ENCODE assay signal across 8 mouse cellular contexts in the genomic region with DNA sequence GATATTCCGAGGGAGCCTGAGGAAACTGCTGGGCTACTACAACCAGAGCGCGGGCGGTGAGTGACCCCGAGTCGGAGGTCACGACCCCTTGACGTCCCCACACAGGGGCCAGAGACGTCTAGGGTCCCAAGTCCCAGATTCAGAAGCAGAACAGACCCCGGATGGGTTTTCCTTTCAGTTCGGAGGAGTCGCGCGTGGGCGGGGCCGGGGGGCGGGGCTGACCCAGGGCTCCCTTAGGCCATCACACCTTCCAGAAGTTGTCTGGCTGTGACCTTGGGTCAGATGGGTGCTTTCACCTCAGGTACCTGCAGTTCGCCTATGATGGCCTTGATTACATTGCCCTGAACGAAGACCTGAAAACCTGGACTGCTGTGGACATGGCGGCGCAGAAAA. TPM values are rescaled to one million over a fixed set of nuclear protein-coding genes. Genes with fewer than 3 reads are reported as not detected.
DNase-seq lines count a peak whose midpoint lies in the region; ATAC-seq and TF ChIP-seq lines count a peak whose summit lies in the region.

No protein-coding gene starts in this region.

- 0 out of 2 replicates have a peak, but pooled peaks cover 4% of the 10 kb centered on the region for H3K4me1 ChIP-seq in kidney, embryonic 14.5 days (ENCODE audit: control insufficient read depth, insufficient read depth, low read length)
- H3K4me1 ChIP-seq in brown adipose tissue, adult 24 weeks (ENCODE audit: control insufficient read depth, insufficient read depth, insufficient read length, low read length), result no peaks in the 10 kb centered on the region
- H3K4me1 ChIP-seq in hindbrain, postnatal 0 days (ENCODE audit: insufficient read depth, low read length), result no peaks in the 10 kb centered on the region
- H3K4me1 ChIP-seq in midbrain, embryonic 16.5 days (ENCODE audit: control insufficient read depth, insufficient read depth, low read length), result peaks cover 6% of the 10 kb centered on the region; the same call in 1 of the 2 replicates

- no peaks in the 10 kb centered on the region for H3K36me3 ChIP-seq in kidney, embryonic 14.5 days (ENCODE audit: control insufficient read depth, insufficient read depth, low read length)
- no peaks in the 10 kb centered on the region for H3K36me3 ChIP-seq in hindbrain, postnatal 0 days (ENCODE audit: insufficient read depth, low read length)
- no peaks in the 10 kb centered on the region for H3K36me3 ChIP-seq in midbrain, embryonic 16.5 days (ENCODE audit: control insufficient read depth, insufficient read depth, low read length)

- ATAC-seq in kidney, embryonic 14.5 days (ENCODE audit: low FRiP score, low TSS enrichment), result 0 out of 2 replicates have a peak, but pooled peaks have one; percentile 9
- ATAC-seq in hindbrain, postnatal 0 days, result 0 out of 2 replicates have a peak, but pooled peaks have one; percentile 27
- no peak for ATAC-seq in midbrain, embryonic 16.5 days

- H3K27ac ChIP-seq in kidney, embryonic 14.5 days (ENCODE audit: low read depth, low read length), result no peak overlapping the region
- no peak overlapping the region for H3K27ac ChIP-seq in brown adipose tissue, adult 24 weeks (replicated peaks; ENCODE audit: low read depth, low read length)
- H3K27ac ChIP-seq in hindbrain, postnatal 0 days, result no peak overlapping the region
- H3K27ac ChIP-seq in midbrain, embryonic 16.5 days (ENCODE audit: low read length), result no peak overlapping the region

- peaks cover 7% of the 10 kb centered on the region for H3K9me3 ChIP-seq in kidney, embryonic 14.5 days (ENCODE audit: control insufficient read depth, low read length)
- H3K9me3 ChIP-seq in hindbrain, postnatal 0 days (ENCODE audit: low read length), result no peaks in the 10 kb centered on the region
- H3K9me3 ChIP-seq in midbrain, embryonic 16.5 days (replicated peaks; ENCODE audit: control insufficient read depth, low read length, poor library complexity, severe bottlenecking), result 0 out of 2 replicates have a peak, but pooled peaks cover 3% of the 10 kb centered on the region

- whole genome bisulfite sequencing in kidney, embryonic 14.5 days, result 18% methylated on average over 21 of the region's 21 CpGs
- WGBS in hindbrain, postnatal 0 days, result 22% methylated on average over 20 of the region's 21 CpGs
- WGBS in midbrain, embryonic 16.5 days, result 20% methylated on average over 21 of the region's 21 CpGs

- H3K4me3 ChIP-seq in kidney, embryonic 14.5 days (ENCODE audit: low read length), result peak overlapping the region; percentile 39
- H3K4me3 ChIP-seq in brown adipose tissue, adult 24 weeks (ENCODE audit: insufficient read depth, low read depth, low read length), result peak overlapping the region; percentile 50
- H3K4me3 ChIP-seq in hindbrain, postnatal 0 days (ENCODE audit: low read length), result peak overlapping the region; percentile 33
- peak overlapping the region; percentile 38 for H3K4me3 ChIP-seq in midbrain, embryonic 16.5 days (ENCODE audit: low read depth, low read length)

- H3K9ac ChIP-seq in kidney, embryonic 14.5 days (ENCODE audit: low read depth, low read length), result peak overlapping the region; percentile 31; the same call in 1 of the 2 replicates
- 0 out of 2 replicates have a peak overlapping the region, but pooled peaks have one; percentile 18 for H3K9ac ChIP-seq in hindbrain, postnatal 0 days (replicated peaks; ENCODE audit: low read length)
- H3K9ac ChIP-seq in midbrain, embryonic 16.5 days (ENCODE audit: low read depth, low read length), result peak overlapping the region; percentile 56

- peaks cover 11% of the 10 kb centered on the region; the same call in 1 of the 2 replicates for H3K27me3 ChIP-seq in kidney, embryonic 14.5 days (ENCODE audit: control insufficient read depth, insufficient read depth, low read length)
- H3K27me3 ChIP-seq in hindbrain, postnatal 0 days (ENCODE audit: insufficient read depth, low read length), result no peaks in the 10 kb centered on the region
- H3K27me3 ChIP-seq in midbrain, embryonic 16.5 days (ENCODE audit: control insufficient read depth, insufficient read depth, low read depth, low read length), result peaks cover 12% of the 10 kb centered on the region

- no peak for DNase-seq in kidney, postnatal 36 days
- DNase-seq in hindbrain, postnatal 0 days (ENCODE audit: low spot score), result no peak
- DNase-seq in urinary bladder, adult 18-20 months (ENCODE audit: low spot score in 2 of 2), result no peak
- no peak for DNase-seq in adrenal gland, adult 2 months
- DNase-seq in layer of hippocampus, postnatal 36 days, result no peak

- TF ChIP-seq CTCF in hindbrain, postnatal 0 days (IDR thresholded peaks at IDR 0.05; ENCODE audit: low read depth), result no peak

- peak overlapping the region; percentile 72 for H3K4me2 ChIP-seq in kidney, embryonic 14.5 days (replicated peaks; ENCODE audit: low read depth, low read length)
- peak overlapping the region; percentile 56 for H3K4me2 ChIP-seq in hindbrain, postnatal 0 days (ENCODE audit: low read depth, low read length)
- peak overlapping the region; percentile 74 for H3K4me2 ChIP-seq in midbrain, embryonic 16.5 days (ENCODE audit: low read length)

RNA-seq across cellular contexts. Expression of a gene that starts 17.4 kb away (rescaled TPM):
- polyA plus RNA-seq in kidney, embryonic 14.5 days (2014; fragmentation: Nextera tagmentation; extraction: Ambion mirVana), result 0.24 and 0.37 TPM in 2 replicates
- polyA plus RNA-seq in brown adipose tissue, adult 24 weeks (2012; ENCODE audit: insufficient read depth, insufficient read length, missing spikeins), result not detected in 2 replicates
- 9.7 and 17.7 TPM in 2 replicates for total RNA-seq in hindbrain, postnatal 0 days (2014; rRNA removed)
- 7.8 and 12.7 TPM in 2 replicates for polyA plus RNA-seq in hindbrain, postnatal 0 days (2015; fragmentation: Nextera tagmentation; extraction: Ambion mirVana)
- polyA plus RNA-seq in midbrain, embryonic 16.5 days (2015; fragmentation: Nextera tagmentation; extraction: Ambion mirVana), result 4.4 and 7.6 TPM in 2 replicates
- 1 to 10 TPM in 1 of 2 experiments, under 1 TPM in 1; 0.61 to 2.5 TPM for total RNA-seq in adrenal gland, adult 2 months (2021)
- 0.27 TPM in 1 of 2 replicates, not detected in the other for polyA plus RNA-seq in adrenal gland, adult 2 months (2012; rRNA removed)
- under 1 TPM in 1 of 2 experiments, not detected in 1; 0.37 TPM for total RNA-seq in layer of hippocampus, postnatal 36 days (2021)

RNA-seq across cellular contexts. Expression of a gene that starts 20.0 kb away (rescaled TPM):
- polyA plus RNA-seq in kidney, embryonic 14.5 days (2014; fragmentation: Nextera tagmentation; extraction: Ambion mirVana), result 3.2 and 3.6 TPM in 2 replicates
- polyA plus RNA-seq in brown adipose tissue, adult 24 weeks (2012; ENCODE audit: insufficient read depth, insufficient read length, missing spikeins), result 12.3 and 19.2 TPM in 2 replicates
- total RNA-seq in hindbrain, postnatal 0 days (2014; rRNA removed), result 3.6 and 5.3 TPM in 2 replicates
- polyA plus RNA-seq in hindbrain, postnatal 0 days (2015; fragmentation: Nextera tagmentation; extraction: Ambion mirVana), result 1.2 and 1.9 TPM in 2 replicates
- 0.65 and 0.97 TPM in 2 replicates for polyA plus RNA-seq in midbrain, embryonic 16.5 days (2015; fragmentation: Nextera tagmentation; extraction: Ambion mirVana)
- 10 to 100 TPM; 21.1 to 28.8 TPM for total RNA-seq in adrenal gland, adult 2 months (2021)
- polyA plus RNA-seq in adrenal gland, adult 2 months (2012; rRNA removed), result 183 and 203 TPM in 2 replicates
- total RNA-seq in layer of hippocampus, postnatal 36 days (2021), result 1 to 10 TPM; 1.3 to 2.5 TPM

RNA-seq across cellular contexts. Expression of a gene that starts 39.3 kb away (rescaled TPM):
- polyA plus RNA-seq in kidney, embryonic 14.5 days (2014; fragmentation: Nextera tagmentation; extraction: Ambion mirVana), result not detected in 2 replicates
- 0.40 TPM in 1 of 2 replicates, not detected in the other for polyA plus RNA-seq in brown adipose tissue, adult 24 weeks (2012; ENCODE audit: insufficient read depth, insufficient read length, missing spikeins)
- total RNA-seq in hindbrain, postnatal 0 days (2014; rRNA removed), result 0.42 and 0.68 TPM in 2 replicates
- 1.4 and 1.5 TPM in 2 replicates for polyA plus RNA-seq in hindbrain, postnatal 0 days (2015; fragmentation: Nextera tagmentation; extraction: Ambion mirVana)
- 0.38 and 0.52 TPM in 2 replicates for polyA plus RNA-seq in midbrain, embryonic 16.5 days (2015; fragmentation: Nextera tagmentation; extraction: Ambion mirVana)
- 1 to 10 TPM in 1 of 2 experiments, under 1 TPM in 1; 0.98 to 3.6 TPM for total RNA-seq in adrenal gland, adult 2 months (2021)
- polyA plus RNA-seq in adrenal gland, adult 2 months (2012; rRNA removed), result 0.04 TPM in 1 of 2 replicates, not detected in the other
- under 1 TPM in 1 of 2 experiments, not detected in 1; 0.20 TPM for total RNA-seq in layer of hippocampus, postnatal 36 days (2021)
